Mouse (Mus musculus): ENCODE results near the gene C1qtnf5. TPM values are rescaled to one million over a fixed set of nuclear protein-coding genes. Genes with fewer than 3 reads are reported as not detected.
A peak's percentile ranks its signal among the peaks of the same experiment; 100 is the strongest.

The C1qtnf5 gene
- polyA plus RNA-seq, 1 experiment from 2014 or later: 1.1 TPM

DNA sequence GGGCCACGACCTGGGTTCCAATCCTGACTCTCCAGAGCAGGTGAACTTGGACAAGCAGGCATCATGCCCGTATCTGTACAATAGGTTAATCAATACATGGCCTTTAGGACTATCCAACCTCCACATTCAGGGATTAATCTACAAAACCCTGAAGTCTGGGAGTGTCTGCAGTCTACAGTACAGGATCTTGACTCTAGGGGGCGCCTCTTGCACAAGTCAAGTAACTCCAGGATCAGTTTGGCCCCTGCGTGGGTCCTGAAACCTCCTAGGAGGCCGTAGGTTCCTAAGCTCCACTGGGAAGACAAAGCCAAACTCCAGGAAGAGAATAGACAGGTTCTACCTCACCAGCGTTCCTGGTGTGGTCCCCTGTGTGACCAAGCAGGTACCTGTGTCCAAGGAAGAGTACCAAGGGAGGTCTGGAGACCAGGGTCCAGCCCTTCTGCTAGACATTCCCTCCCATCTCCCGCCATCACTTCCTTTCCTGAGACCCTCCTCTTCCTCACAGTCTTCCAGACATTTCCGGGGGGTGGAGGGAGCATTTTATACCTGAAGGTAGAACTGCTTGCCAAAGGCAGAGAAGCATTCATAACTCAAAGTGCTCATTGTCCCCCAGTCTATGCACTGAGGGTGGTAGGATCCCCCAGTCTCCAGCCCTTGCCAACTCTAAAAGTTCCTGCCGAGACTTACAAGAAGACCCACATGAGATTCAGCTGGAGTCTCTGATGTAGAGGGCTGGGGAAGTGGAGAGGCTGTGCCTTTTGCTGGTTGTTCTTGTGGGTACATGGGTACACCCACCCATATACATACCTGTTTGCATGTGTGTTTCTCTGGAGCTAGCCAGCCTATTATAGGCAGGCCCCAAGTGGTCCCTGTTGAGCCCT is 32.4 kb upstream of the C1qtnf5 start:
- Histone ChIP-seq H3K27ac (peak overlapping the region; percentile 71), H3K4me3 (no peak overlapping the region), H3K4me1 (replicated peaks) (peaks cover 84% of the 10 kb centered on the region), H3K36me3 (0 out of 2 replicates have a peak, but pooled peaks cover 7% of the 10 kb centered on the region), H3K27me3 (ENCODE audit: insufficient read depth, poor library complexity, severe bottlenecking) (peaks cover 54% of the 10 kb centered on the region), H3K9me3 (no peaks in the 10 kb centered on the region)
- 58% methylated on average over 9 of the region's 9 CpGs for WGBS
- no peak for DNase-seq (ENCODE audit: low spot score)

DNA sequence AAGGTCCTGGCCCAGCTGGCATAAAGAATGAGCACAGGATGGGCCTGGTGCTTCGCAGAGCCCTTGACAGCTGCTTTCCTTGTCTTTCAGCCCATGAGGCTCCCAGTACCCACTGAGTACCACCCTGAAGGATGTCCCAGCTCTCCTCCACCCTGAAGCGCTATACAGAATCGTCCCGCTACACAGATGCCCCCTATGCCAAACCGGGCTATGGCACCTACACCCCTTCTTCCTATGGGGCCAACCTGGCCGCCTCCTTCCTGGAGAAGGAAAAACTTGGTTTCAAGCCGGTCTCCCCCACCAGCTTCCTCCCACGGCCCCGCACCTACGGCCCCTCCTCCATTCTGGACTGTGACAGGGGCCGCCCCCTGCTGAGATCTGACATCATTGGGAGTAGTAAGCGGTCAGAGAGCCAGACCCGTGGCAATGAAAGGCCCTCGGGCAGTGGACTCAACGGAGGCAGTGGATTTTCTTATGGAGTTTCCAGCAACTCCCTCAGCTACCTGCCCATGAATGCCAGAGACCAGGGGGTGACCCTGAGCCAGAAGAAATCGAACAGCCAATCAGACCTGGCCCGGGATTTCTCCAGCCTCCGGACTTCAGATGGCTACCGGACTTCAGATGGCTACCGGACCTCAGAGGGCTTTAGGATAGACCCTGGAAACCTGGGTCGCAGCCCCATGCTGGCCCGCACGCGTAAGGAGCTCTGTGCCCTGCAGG is 31.6 kb upstream of the C1qtnf5 start:
- Histone ChIP-seq H3K36me3 (0 out of 2 replicates have a peak, but pooled peaks cover 7% of the 10 kb centered on the region), H3K4me3 (no peak overlapping the region), H3K9me3 (no peaks in the 10 kb centered on the region), H3K4me1 (replicated peaks) (peaks cover 81% of the 10 kb centered on the region), H3K27ac (no peak overlapping the region), H3K27me3 (ENCODE audit: insufficient read depth, poor library complexity, severe bottlenecking) (peaks cover 55% of the 10 kb centered on the region)
- DNase-seq (ENCODE audit: low spot score): no peak
- 68% methylated on average over 24 of the region's 24 CpGs for WGBS

DNA sequence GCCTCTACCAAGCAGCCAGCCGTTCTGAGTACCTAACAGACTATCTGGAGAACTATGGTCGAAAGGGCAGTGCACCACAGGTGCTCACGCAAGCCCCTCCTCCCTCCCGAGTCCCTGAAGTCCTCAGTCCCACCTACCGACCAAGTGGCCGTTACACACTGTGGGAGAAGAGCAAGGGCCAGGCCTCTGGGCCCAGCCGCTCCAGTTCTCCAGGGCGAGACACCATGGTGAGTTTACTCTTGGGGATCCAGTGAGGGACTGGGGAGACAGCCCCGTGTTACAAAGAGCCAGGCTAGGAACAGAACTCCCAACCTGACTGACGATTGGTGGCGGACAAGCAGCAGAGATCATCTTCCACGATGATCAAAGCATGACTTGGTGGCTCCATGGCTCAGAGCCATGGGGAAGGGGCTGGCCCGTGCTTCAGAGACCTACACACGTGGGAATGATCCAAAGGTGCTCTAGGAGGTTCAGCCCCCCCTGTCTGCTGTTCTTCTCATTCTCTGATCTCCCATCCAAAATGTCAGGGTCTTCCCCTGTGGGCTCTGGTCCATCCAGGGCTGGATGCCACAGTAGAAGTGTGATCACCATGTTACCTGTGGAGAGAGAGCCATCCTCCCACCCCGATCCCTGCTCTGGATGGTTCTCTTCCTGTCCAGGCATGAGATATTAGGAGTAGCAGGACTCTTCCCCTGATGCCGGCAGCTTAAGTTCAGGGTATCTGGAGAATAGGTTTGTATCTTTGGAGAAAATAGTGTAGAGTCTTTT is 30.9 kb upstream of the C1qtnf5 start:
- peaks cover 60% of the 10 kb centered on the region for H3K27me3 ChIP-seq (ENCODE audit: insufficient read depth, poor library complexity, severe bottlenecking)

DNA sequence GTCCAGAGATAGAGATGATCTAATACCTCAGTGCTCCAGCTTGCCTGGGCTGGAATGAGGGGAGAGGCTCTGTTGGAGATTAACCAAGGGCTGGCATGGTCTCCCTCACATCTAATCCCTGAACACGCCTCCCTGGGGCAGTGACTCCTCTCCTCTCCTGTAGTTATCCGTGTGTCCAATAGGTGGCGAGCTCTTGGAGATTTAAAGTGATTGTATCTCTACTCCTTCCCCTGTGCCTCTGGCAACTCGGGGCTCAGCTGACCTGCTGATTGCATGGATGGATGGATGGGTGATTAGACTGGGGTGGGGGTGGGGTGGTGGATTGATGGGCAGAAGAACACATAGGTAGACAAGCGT is 30.3 kb upstream of the C1qtnf5 start:
- 11% methylated on average over 5 of the region's 5 CpGs for WGBS
- H3K4me3 ChIP-seq: no peak overlapping the region
- peaks cover 65% of the 10 kb centered on the region for H3K27me3 ChIP-seq (ENCODE audit: insufficient read depth, poor library complexity, severe bottlenecking)
- no peak overlapping the region for H3K27ac ChIP-seq
- peak; percentile 58 for DNase-seq (ENCODE audit: low spot score)
- peaks cover 68% of the 10 kb centered on the region for H3K4me1 ChIP-seq (replicated peaks)
- 0 out of 2 replicates have a peak, but pooled peaks cover 7% of the 10 kb centered on the region for H3K36me3 ChIP-seq
- H3K9me3 ChIP-seq: no peaks in the 10 kb centered on the region

More for the DNA sequence above, 30.9 kb upstream of the C1qtnf5 start:
- Histone ChIP-seq H3K4me1 (replicated peaks) (peaks cover 74% of the 10 kb centered on the region), H3K27ac (no peak overlapping the region), H3K9me3 (no peaks in the 10 kb centered on the region), H3K36me3 (0 out of 2 replicates have a peak, but pooled peaks cover 7% of the 10 kb centered on the region), H3K4me3 (no peak overlapping the region)
- WGBS: 63% methylated on average over 16 of the region's 16 CpGs
- no peak for DNase-seq (ENCODE audit: low spot score)

DNA sequence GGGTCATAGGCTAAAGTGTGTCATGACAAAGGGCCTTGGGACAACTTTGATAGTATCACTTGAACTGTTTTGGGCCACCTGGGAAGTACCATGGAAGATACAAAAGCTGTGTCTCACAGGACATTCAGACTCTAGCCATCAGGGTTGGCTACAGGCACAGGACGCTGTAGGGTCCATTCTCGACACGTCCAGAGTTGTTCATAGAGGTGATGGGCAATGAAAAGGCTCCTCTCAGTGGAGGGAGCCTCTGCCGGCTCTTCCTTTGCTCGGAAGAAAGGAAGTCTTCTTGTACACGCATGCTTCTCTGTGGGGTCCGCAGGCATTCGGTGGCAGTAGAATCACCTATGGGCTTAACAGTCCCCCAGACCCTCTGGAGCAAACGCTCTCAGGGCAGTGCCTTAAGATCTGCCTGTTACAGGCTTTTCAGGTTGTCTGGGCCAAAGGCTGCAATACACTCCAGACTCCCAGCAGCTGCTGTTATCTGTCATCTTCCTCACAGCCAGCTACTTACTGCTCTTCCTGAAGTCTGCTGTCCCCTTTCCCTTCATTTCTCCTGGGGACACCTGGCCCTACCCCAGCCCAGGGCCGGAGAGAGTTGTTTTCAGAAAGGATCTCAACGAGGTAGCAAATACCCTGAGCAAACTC is 29.7 kb upstream of the C1qtnf5 start:
- Histone ChIP-seq H3K9me3 (no peaks in the 10 kb centered on the region), H3K27ac (no peak overlapping the region), H3K4me3 (no peak overlapping the region), H3K4me1 (replicated peaks) (peaks cover 62% of the 10 kb centered on the region), H3K27me3 (ENCODE audit: insufficient read depth, poor library complexity, severe bottlenecking) (peaks cover 72% of the 10 kb centered on the region), H3K36me3 (0 out of 2 replicates have a peak, but pooled peaks cover 7% of the 10 kb centered on the region)
- WGBS: 84% methylated on average over 11 of the region's 11 CpGs
- DNase-seq (ENCODE audit: low spot score): no peak

DNA sequence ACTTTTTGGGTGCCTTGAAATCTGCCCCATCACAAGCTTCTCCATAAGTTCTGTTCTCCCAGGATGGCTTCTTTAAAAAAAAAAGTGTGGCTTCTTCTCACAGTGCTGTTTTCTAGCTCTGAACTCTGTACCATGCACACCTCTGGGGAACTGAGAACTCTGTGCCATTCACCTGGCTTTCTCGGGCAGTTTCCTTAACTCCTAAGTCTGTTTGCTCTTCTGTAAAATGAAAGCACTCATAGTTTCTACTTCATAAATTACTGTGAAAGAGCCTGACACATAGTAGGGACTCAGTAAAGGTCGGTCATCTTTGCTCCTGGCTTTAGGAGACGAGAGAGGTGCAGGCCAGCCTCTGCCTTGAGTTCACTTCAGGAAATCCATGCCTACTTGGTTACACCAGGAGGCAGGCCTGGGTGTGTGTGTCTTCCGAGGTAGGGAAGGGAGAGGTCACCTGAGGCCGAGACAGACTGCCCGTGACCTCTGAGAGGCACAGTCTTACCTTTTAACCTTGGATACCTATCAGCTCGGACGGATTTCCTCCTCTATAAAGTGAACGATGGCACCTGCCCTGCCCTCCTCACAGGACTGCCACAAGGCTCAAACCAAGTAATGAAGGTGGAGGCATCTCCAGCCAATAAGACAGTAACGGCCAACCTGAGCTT is 28.8 kb upstream of the C1qtnf5 start:
- WGBS: 83% methylated on average over 10 of the region's 10 CpGs
- Histone ChIP-seq H3K9me3 (no peaks in the 10 kb centered on the region), H3K27me3 (ENCODE audit: insufficient read depth, poor library complexity, severe bottlenecking) (peaks cover 80% of the 10 kb centered on the region), H3K4me3 (no peak overlapping the region), H3K4me1 (replicated peaks) (peaks cover 53% of the 10 kb centered on the region), H3K27ac (no peak overlapping the region), H3K36me3 (0 out of 2 replicates have a peak, but pooled peaks cover 7% of the 10 kb centered on the region)
- DNase-seq (ENCODE audit: low spot score): no peak

DNA sequence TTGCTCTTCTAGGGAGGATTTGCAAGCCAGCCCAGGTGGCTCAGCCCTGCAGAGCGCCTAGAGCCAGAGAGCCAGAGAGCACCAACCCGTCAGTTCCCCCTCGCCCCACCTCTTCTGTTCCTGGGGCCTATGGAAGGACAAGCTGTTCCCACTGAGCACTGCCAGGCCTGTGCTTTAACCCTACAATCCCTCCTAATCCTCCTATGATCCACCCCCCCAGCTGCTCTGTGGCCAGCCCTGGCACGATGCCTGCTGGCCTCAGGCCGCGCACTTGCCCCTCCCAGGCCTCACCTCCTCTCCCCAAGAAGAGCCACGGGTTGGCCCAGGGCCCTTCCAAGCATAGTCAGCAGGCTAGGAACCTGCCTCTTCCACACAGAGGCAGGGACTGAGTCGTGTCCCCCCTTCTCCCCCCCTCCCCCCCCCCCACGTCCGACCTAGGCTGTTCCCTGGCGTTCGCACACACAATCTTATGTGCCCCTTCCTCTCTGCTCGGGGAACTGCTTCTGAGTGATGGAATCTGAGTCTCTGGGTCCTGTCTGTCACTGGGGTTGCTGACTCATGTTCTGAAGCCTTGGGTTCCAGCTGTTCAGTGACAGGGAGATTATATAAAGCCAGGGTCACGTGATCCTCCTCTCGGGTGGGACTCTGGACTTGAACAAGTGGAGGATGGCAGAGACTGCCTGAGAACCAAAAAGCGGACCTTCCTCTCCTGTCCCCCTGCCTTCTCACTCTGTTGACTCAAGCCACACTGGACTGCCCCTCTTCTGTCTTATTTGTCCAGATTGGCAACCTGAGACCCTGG is 27.9 kb upstream of the C1qtnf5 start:
- H3K27ac ChIP-seq: peak overlapping the region; percentile 41; the same call in 1 of the 2 replicates
- H3K36me3 ChIP-seq: 0 out of 2 replicates have a peak, but pooled peaks cover 7% of the 10 kb centered on the region
- DNase-seq (ENCODE audit: low spot score): no peak
- peaks cover 89% of the 10 kb centered on the region for H3K27me3 ChIP-seq (ENCODE audit: insufficient read depth, poor library complexity, severe bottlenecking)
- no peaks in the 10 kb centered on the region for H3K9me3 ChIP-seq
- peaks cover 54% of the 10 kb centered on the region for H3K4me1 ChIP-seq (replicated peaks)
- no peak overlapping the region for H3K4me3 ChIP-seq
- 46% methylated on average over 16 of the region's 16 CpGs for WGBS

DNA sequence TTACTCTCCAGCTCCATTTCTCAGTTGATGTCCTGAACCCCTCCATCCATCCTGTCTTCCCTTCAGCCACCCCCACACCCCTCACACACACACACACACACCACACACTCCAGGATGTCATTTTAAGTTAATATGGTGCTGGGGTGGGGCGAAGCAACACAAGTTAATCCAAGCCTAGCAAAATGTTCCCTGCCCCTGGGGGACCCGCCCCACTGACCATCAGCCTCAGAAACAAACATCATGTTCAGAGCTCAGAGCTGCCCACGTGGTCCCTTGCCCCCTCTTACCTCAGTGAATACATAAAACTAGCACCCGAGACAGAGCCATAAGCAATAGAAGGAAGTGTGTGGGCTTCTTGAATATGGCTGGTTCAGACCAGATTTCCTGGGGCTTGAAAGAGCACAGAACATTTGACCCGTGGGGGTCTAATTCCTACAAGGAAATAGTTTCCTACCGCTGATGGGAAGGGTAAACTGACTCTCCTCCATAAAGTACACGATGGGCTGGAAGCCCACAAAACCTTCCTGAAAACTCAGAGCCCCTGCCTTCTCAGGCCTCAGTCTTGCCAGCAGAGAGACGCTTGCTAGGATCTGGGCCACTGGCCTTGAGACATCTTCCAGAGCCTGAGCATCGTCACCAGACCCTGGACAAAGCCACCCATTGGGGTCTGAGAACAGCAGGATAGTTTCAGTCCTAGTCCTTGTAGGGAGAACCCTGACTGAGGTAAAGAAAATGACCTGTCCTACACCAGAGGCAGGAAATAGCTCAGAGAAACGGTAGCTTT is 26.9 kb upstream of the C1qtnf5 start:
- H3K27ac ChIP-seq: no peak overlapping the region
- 77% methylated on average over 10 of the region's 10 CpGs for WGBS
- DNase-seq (ENCODE audit: low spot score): no peak
- H3K4me3 ChIP-seq: no peak overlapping the region
- no peaks in the 10 kb centered on the region for H3K9me3 ChIP-seq
- peaks cover 90% of the 10 kb centered on the region for H3K27me3 ChIP-seq (ENCODE audit: insufficient read depth, poor library complexity, severe bottlenecking)
- peaks cover 56% of the 10 kb centered on the region for H3K4me1 ChIP-seq (replicated peaks)
- H3K36me3 ChIP-seq: 0 out of 2 replicates have a peak, but pooled peaks cover 7% of the 10 kb centered on the region

DNA sequence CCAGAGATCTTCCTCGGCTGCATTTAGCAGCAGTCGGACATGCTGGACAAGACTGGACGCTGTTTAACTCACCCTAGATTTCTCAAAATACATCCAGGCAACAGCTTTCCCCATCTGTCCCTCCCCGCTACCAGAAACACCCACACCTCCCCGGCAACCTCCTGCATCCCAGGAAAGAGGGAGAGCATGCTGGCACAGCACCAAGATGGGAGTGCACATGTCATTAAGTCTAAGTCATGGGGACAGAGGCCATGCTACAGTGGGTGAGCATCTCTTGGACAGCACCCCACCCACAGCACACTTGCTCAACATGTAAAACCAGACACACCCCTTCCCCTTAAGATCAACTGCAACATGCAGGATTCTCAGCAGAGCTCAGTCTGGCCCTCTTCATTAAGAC is 26.1 kb upstream of the C1qtnf5 start:
- Histone ChIP-seq H3K4me3 (no peak overlapping the region), H3K4me1 (replicated peaks) (peaks cover 56% of the 10 kb centered on the region), H3K36me3 (0 out of 2 replicates have a peak, but pooled peaks cover 3% of the 10 kb centered on the region), H3K27ac (no peak overlapping the region), H3K27me3 (ENCODE audit: insufficient read depth, poor library complexity, severe bottlenecking) (peaks cover 90% of the 10 kb centered on the region), H3K9me3 (no peaks in the 10 kb centered on the region)
- DNase-seq (ENCODE audit: low spot score): no peak
- WGBS: 91% methylated on average over 5 of the region's 5 CpGs

DNA sequence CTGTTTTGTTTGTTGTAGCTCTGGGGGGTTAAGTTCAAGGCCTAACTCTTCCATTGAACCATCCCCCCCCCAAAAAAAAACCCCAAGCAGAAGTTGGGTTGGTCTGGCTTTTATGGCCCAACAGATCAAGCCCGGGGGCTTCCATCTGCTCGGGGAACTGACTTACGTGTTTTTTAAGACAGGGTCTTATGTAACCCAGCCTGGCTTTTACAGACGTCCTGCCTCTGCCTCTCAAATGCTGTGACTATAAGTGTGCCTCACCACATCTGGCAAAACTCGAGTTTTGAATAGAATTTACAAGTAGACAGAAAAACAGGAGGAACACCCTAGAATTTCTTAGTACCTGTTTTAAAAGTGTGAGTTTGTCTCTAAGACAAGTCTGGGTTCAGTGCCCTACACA is 25.5 kb upstream of the C1qtnf5 start:
- H3K4me3 ChIP-seq: no peak overlapping the region
- 71% methylated on average over 5 of the region's 5 CpGs for WGBS
- H3K27me3 ChIP-seq (ENCODE audit: insufficient read depth, poor library complexity, severe bottlenecking): peaks cover 90% of the 10 kb centered on the region
- H3K36me3 ChIP-seq: no peaks in the 10 kb centered on the region
- H3K27ac ChIP-seq: no peak overlapping the region
- H3K4me1 ChIP-seq (replicated peaks): peaks cover 57% of the 10 kb centered on the region
- DNase-seq (ENCODE audit: low spot score): no peak
- H3K9me3 ChIP-seq: no peaks in the 10 kb centered on the region

DNA sequence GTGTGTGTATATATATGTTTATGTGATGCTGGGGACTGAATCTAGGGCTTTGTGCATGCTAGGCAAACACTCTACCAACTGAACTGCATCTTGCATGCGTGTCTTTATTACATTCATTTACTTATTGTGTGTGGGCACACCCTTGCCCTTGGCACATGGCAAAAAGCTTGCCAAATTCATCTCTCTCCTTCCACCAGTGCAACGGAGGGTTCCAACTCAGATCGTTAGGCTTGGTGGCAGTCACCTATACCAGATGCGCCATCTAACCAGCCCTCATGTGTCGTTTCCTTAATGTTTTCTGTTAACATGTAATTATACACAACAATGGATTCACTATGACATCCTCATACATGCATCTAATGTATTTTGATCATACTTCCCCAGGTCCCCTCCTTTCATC is 24.8 kb upstream of the C1qtnf5 start:
- Histone ChIP-seq H3K4me3 (no peak overlapping the region), H3K9me3 (no peaks in the 10 kb centered on the region), H3K27ac (no peak overlapping the region), H3K27me3 (ENCODE audit: insufficient read depth, poor library complexity, severe bottlenecking) (peaks cover 93% of the 10 kb centered on the region), H3K4me1 (replicated peaks) (peaks cover 54% of the 10 kb centered on the region), H3K36me3 (no peaks in the 10 kb centered on the region)
- WGBS: 91% methylated on average over 5 of the region's 5 CpGs
- no peak for DNase-seq (ENCODE audit: low spot score)
